Mouse (Mus musculus) cerebellum, adult 9-10 months (tissue): ENCODE measurements around the gene Plekho2.

Experiments
- DNase-seq: peaks from one replicate; pipeline ENCODE4 v3.0.0; 2022

Plekho2 gene

DNA sequence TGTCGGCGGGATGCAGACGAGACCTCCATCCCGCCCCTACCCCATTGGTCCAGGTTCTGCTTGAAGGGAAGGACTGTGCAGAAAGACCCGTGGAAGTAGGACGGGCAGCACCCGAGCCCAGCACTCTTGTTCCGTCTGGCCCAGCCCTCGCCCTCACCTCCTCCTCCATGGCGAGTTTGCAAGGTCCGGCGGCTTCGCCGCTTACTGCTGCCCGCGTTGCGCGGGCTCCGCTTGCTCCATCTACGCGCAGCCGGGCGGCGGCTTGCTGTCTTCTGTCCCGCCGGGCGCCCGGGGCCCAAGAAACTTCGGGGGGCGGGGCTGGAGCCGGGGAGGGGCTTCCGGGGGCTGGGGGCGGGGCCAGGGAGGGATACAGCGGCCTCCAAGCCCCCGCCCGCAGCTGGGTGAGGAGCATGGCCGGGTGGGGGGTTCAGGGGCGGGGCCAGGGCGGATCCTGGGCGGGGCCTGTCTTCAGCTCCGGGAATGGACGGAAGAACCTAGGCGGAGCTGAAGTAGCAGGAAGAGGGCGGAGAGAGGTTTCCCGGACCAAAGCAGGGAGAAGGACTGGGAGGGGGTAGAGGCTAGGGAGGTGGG is at the start of gene Plekho2:
Plekho2 (minus strand) TSS at position 260 of the 591 bp plus-strand sequence.
- DNase-seq, result peak; percentile 72

DNA sequence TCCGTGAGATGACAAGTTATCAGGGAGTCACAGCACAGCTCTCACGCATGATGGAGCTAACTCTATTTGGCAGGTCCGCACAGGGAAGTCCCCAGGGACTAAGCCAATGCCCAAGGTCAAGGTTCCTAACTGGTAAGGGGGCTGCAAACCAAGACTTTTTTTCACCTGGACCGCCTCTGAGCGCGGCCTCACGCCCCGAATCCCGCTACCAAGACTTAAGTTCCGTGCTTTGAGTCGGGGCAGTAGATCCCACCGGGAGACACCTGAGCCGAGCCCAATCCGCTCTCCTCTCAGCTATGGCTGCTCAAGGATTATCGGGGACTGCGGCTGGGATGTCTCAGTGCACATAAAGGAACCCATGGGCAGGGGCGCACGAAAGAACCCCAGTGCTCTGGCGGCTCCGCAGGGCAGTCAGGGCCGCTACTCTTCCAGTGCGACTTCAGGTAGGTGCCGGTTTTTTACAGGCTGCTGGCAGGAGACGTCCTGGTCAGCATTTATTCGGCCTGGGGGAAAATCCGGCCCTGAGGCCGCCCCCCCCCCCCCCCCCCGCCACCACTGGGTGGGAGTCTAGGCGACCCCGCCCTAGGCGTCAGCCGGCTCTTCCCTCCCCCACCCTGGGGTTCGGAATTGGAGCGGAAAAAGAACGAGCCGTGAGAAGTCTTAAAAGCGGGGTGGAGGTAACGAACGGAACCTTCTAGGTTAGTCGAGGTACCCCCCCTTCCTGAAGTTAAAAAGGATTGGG is 49.4 kb upstream of the Plekho2 start, which contains the start of gene Rbpms2:
Rbpms2 (plus strand) TSS at position 624 of the 742 bp plus-strand sequence.
- DNase-seq, result no peak

DNA sequence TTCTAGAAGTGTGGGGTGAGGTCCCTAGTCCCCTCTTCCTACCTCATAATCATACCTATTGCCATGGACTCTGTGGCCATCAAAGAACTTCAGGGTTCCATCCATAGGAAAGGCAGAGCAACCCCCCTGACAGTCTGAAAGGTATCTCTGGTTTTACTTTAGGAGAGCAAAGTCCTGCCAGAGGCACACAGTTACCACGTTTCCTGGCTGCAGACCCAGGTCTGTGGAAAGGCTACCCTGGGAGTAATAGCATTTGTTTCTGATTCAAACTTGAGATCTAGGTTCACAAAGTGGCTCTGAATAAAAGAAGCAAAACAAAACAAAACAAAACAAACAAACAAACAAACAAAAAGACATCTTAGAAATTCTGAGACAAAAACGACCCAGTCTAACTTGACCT is 44.4 kb upstream of the Plekho2 start:
- no peak for DNase-seq

DNA sequence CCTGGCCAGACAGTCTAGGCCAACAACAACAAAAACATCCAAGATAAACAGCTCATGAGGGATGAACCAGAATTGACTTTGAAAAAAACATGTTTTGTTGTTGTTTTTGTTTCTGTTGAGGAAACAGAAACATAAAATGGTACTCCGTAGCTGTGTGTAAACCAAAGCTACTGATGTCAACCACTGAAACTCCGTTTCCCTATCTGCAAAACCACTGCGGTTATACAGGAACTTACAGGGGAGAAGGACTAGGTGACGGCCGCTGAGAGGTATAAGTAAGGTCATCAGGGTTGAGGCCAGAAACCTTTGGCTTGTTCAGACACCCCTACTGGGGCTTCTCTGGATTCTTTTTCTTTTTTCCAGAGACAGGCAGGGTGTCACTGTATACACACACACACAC is 43.0 kb upstream of the Plekho2 start:
- no peak for DNase-seq

DNA sequence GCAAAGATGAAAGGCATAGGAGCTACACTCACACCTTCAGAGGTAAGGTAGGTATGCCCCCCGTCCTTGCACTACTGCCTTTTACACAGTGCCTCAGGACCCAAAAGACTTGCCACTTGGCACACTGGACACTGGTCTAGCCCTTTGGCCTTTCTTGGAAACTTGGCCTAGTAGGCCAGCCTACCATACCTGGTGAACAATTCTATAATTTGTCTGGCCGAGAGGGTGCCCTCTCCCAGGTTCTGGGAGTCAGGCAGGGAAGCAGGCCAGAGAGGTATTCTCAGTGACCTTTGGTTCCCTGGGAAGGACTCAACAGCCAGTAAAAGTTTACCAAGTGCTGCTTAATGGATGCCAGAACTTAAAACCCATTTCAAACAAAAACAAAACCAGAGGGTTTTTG is 41.8 kb upstream of the Plekho2 start:
- no peak for DNase-seq

DNA sequence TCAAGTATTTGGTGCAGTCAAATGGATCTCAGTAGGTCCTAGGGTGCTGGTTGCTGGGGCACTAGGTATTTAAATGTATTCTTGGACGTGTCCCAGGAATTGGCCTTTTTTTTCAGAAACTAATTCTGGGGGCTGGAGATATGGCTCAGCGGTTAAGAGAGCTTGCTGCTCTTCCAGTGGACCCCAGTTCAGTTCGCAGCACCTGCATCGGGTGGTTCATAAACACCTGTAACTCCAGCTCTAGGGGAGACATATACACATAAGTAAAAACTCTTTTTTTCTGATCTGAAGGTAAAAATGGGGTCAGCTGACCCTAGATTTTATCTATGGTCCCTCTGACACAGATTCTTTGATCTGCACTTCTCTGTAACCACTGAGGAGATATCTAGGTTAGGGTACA is 41.4 kb upstream of the Plekho2 start:
- no peak for DNase-seq

DNA sequence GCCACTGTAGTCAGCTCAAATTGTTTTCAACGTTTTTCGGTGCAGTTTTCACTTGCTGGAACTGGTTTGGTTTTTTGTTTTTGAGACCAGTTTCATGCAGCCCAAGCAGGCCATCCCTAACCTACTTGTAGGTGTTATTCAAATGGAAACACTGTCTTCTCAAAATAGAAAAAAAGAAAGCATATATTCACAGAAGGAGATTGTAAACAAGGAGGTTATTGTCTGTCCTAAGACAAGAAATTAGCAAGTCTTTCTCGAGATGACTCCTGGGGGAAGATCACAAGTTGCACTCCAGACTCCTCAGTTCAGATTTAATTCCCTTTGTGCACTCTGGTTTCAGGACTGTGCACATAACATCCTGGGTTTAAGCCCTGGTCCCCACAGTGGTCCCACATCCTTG is 39.5 kb upstream of the Plekho2 start:
- DNase-seq, result no peak

DNA sequence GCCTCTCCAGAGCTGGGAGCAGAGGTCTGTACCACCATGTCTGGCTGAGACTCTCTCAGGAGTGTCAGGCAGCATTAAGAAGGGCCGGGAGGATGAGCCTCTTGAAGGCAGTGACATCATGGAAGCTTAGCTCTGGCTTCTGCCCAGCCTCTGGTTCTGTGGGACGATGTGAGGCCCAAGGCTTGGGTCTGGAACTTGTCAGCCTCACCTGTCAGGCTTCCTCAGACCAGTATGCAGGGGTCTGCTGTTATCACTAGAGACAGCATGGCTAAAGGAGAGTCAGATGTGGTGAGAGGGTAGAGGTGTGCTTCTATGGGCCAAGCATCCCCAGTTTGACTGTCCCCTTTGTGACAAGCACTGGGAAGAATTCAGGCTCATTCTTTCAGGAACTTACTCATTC is 33.3 kb upstream of the Plekho2 start:
- DNase-seq, result no peak

DNA sequence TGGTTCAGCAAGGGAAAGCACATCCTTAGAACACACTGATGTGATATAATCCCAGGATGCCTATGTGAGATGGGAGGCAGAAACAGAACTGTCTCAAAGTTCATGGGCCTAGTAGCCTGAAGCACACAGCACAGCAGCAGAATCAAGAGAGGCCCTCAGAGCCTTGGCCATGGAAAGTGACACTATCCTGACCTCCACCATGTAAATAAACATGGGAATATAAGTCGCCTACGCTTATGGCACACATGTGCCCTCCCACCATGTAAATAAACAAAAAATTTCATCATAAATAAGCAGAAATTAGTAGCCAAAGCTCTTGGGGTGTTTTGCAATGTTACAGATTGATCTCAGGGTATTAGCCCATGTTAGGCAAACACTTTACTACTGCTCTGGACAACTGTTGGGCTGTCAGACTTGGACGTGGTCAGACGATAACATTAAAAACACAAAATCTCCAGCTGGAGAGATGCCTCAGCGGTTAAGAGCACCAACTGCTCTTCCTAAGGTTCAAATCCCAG is 32.2 kb upstream of the Plekho2 start:
- DNase-seq, result no peak

DNA sequence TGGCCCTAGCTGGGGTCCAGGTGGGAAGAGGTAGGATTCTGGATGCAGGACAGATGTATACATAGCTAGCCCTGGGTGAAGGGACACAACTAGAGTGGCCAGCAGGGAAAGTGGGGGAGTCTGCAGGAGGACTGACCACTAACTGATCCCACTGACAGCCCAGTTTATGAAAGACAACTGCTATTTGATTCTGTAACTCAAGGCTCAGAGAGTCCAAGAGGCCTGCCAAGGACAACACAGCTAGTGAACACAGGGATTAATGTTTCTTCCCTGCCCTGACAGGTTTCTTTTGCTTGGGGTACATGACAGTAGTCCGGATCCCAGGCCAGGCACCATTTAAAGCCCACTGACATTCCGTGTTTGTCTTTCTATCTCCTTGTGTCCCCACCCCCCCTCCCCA is 27.3 kb upstream of the Plekho2 start:
- no peak for DNase-seq

DNA sequence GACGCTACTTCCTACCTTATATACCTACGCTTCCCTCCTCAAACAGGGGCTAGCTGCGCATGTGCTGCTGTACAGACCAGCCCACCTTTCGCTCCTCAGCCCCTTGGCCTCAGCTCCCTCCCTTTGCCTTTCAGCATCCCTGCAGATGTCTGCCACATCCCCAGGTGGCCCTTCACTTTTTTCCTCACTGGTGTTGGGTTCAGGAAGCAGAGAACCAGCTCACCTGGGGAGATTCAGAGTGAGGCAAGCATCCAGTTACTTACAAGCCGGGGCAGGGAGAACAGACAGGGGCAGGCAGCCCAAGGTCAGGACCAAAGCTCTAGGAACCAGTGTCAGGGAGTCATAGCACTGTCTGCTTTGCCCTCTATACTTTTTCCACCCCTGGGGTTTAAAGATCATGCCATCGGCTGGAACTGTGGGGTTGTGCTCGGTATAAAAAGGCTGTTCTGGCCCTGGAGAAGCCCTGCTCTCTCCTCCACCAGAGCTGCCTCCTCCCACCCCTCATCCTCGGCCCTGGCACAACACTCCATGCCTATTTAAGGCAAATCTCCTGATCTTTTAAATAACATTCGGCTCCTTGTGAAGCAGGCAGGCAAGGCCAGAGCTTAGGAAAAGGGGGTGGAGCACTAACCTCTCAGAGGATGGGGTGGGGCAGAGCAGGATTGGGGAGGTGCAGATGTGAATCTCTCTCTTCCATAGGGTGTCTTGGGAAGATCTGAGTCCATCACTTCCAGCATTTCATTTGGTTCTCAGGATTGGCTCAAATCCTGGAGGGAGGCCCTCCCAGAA is 26.7 kb upstream of the Plekho2 start:
- no peak for DNase-seq

DNA sequence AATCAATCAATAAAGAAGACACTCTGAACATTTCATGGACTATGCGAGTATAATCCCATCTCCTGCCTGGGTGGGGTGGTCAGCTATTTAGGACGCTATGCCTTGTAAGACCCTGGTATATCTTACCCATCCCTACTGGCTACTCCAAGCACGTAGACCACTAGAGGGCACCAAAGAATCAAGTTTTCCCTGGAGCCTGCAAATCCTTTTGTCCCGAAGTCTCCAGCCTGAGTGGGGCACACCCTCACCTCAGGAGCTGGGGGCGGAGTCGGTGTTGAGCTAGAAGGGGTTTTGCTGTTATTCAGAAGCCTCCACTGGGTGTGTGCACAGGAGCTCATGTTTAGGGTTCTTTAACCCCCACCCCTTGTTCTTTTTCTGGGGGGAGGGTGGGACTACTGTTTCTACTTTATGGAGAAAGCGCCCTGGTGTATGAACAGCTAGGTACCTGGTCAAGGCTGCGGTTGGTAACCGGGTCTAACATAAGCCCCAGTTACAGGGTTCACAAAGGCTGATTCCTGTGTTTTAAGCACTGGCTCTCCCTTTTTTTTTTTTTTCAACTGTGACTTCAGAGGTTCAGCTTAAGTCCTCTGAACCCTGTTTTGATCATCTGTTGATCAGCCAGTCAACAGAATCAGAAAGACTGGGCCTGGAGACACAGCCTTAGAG is 25.8 kb upstream of the Plekho2 start:
- DNase-seq, result peak; percentile 59

DNA sequence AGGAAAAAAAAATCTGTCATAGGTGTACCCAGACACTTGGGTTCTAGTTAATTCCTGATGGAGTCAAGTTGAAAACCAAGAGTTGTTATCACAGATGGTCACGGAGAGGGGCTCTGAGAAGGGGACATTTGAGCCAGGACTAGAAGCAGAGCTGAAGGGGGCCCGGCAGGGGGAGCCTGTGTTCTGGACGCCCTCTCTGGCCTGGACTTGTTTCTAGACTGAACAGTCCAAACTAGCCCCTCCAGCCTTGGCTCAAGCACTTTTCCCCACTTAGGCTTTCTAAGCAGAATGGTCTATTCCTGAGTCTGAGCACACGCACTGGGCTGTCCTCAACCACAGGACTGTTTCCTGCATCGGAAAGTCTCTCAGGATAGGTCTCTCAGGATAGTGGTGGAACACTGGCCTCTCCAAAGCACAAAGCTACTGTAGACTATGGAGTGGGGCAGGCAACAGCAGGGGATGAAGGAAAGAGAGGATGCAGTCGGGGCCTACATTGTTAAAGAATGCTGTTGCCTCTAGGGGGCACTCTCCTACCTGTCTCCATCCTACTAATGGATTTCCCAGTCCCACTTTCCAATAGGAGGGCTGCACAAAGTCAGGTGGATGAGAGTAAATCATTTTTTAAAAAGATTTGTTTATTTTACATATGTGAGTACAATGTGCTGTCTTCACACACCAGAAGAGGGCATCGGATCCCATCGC is 23.7 kb upstream of the Plekho2 start:
- no peak for DNase-seq

DNA sequence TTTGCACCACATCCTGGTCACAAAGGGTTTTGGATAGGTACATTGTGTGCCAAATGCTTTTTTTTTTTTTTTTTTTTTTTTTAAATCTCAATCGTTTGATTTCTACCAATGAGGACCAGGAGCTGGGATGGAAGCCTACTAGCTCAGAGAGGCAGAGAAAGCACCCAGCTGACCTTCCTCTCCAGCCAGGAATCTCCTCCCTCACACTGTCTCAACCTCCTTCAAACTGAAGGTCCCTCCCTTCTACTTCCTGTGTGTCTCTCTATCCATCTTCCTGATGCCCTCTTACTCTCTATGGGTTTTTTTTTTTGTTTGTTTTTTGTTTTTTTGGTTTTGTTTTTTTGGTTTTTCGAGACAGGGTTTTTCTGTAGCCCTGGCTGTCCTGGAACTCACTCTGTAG is 21.1 kb upstream of the Plekho2 start:
- no peak for DNase-seq

DNA sequence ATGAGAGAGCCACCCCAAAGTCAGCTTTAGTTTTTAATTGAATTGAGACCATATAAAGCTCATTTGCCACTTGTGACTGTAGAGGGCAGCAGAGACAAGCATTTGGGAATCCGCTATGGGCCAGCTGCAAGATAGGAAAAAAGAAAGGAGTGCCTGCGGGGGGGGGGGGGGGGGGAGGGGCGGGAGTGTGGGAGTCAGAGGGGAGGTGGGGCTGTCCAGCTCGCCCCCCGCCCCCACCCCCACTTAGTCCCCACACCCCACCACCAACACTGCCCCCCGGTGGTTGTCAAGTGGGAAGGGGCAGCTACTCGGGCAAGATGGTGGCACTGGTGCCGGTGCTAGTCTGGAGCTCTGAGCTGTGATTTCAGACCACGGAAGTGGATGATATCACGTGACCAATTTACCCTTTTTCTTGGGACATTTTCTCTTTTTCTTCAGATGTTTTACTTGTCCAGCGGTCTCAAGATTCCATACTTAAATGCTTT is 19.0 kb upstream of the Plekho2 start:
- no peak for DNase-seq

DNA sequence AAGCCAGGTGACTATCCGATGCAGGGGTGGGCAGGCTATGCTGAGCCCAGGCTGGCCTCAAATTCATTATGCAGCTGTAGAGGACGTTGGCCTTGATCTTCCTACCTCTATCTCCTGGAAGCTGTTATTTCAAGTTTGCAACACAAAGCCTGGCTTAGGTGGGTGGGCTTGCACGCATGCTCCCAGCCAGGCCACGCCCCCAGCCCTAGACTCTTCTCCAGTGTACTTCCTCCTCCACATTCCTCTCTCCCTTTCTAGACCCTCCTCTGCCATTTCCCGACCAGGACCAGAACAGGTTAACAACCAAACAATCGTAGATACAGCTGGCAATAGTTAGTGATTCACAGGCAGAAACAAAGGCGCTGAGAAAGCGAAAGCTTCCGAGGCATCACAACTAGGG is 13.8 kb upstream of the Plekho2 start:
- no peak for DNase-seq

DNA sequence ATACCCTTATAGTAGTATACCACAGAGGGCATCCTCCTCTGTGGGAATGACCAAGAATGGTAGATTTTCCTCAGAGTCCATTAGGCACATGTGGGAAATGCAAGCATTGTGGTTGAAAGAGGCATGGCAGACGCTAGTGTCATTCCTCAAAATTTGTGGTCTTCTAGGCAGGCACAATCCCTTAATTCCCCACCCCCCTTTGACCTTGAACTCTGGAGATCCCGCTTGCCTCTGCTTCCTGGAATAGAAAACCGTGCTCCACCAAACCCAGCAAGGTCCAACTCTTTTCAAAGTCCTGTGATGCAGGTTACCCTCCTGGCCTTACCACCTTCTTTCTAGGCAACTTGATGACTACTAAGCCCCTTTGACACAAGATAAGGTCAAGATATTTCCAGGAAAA is 12.9 kb upstream of the Plekho2 start:
- DNase-seq, result no peak

DNA sequence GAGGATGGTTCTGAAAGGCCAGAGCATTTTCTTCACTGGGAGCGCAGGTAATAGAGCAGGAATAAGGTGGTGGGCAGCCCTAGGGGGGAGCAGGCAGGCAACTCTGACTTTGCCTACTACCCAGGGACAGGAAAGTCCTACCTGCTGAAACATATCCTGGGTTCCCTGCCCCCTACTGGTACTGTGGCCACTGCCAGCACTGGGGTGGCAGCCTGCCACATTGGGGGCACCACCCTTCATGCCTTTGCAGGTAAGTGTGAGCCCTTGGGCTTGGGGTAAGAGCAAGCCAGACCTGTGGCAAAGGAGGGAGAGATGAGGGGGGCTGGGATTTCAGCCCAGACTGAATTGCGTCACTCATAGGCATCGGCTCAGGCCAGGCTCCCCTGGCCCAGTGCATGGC is 9.3 kb upstream of the Plekho2 start:
- no peak for DNase-seq

DNA sequence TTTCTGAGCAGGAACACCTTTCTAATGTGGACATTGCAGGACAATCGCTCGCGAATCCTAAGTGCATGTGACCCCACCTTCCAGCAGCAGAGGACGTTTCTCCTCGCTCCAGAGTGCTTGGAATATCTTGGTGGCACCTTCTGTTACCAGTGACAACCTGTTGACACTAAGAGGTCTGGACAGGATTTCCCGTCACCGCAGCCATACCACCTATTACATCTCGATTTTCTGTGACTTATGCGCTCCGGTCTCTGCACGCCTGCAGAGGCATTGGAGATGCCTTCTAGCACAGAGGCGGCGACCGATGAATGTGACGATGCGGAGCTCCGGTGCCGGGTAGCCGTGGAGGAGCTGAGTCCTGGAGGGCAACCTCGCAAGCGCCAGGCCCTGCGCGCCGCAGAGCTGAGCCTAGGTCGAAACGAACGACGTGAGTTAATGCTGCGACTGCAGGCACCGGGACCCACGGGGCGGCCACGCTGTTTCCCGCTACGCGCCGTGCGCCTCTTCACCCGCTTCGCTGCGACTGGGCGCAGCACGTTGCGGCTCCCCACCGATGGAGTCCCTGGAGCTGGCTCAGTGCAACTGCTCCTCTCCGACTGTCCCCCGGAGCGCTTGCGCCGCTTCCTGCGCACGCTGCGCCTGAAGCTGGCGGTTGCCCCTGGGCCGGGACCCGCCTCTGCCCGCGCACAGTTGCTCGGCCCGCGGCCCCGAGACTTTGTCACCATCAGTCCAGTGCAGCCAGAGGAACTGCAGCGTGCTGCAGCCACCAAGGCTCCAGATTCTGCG is 7.9 kb upstream of the Plekho2 start:
- no peak for DNase-seq

DNA sequence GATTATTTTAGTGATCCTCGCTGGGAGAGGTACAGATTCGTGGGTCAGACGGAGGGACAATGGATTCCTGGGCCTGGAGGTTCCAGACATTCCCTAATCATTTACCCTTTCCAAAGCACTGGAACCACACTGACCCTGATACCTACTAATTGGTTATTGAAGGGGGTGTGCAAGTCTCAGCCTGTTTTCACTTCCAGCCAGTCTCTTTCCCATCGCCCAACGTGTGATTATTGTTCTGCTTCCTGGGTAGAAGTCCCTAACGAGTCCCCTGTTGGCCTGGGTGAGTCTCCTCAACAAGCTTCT is 7.4 kb upstream of the Plekho2 start:
- no peak for DNase-seq

DNA sequence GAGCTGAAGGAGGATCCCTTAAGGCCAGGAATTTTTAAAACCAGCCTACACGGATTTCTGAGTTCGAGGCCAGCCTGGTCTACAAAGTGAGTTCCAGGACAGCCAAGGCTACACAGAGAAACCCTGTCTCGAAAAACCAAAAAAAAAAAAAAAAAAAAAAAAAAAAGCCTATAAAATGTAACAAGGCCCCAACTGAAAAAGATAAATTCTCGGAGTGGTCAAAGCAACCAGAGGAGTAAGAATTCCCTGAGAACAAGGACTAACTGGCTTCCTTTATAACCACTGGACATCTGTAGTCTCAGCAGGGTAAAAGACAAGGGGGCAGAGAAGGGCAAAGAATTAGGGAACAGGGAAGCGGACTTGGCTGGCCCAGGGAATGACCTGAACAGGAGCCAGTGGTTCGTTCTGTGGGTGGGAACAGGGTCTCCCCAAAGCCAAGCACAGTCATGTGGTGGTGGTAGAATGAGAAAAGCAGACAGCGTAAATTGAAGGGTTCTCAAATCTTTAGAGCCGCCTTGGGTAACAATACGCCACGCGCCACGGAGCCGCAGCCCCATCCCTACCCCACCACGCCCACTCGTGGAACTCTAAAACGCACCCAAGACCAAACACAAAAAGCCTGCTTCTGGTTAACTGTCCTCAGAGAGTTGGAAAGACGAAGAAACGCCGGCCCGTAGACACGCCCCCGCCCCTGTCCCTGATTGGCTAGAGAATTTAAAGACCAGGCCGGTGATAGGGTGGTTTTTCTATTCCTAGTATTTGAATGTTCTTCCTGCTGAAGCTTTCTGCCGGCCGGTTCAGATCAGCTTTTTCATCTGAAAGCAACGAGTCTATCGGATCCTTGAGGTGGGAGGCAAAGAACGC is 6.8 kb upstream of the Plekho2 start, which contains the start of gene Pif1:
Pif1 (plus strand) TSS at position 755 of the 864 bp plus-strand sequence.
- no peak for DNase-seq
